Mouse (Mus musculus) small intestine, adult 2 months (tissue): Measurements from ENCODE around the gene Rpn1.

Experiments
- CTCF ChIP-seq: fragments of 200-500 bp; IDR thresholded peaks from 2 replicates; pipeline ENCODE4 v1.5.1; 2012; ENCODE audit warnings: low read depth, mild to moderate bottlenecking, control low read depth, inconsistent platforms, low read length, moderate library complexity, mixed read lengths; ENCODE audit not compliant: insufficient replicate concordance, insufficient read length; ENCODE audit errors: extremely low read depth
- POLR2A ChIP-seq: fragments of 200-500 bp; IDR thresholded peaks from 2 replicates; pipeline ENCODE4 v1.6.1; 2012; ENCODE audit warnings: low read depth, mild to moderate bottlenecking, control low read depth, inconsistent platforms, low read length, moderate library complexity

- TF ChIP-seq CTCF (no peak), POLR2A (no peak)
Measured at GRCm38 (mm10) chr6:88121781-88122180, 37.5 kb downstream of the Rpn1 start.
